Mouse (Mus musculus) stomach, embryonic 15.5 days (tissue): ENCODE measurements at regions not wholly inside any gene's neighbourhood (a gene's known extent, or its start where the extent isn't known, plus 50 kb on each side); places are given as distances from the start of the nearest gene placed in this dataset.

ENCODE experiments used
- ATAC-seq: fragments of 200-750 bp; cut with Nextera tagmentation; 2 replicates; pipeline ENCODE4 v1.8.0; 2017; ENCODE audit warnings: low read depth, moderate number of reproducible peaks, moderate TSS enrichment; ENCODE audit not compliant: insufficient read depth, low FRiP score
- H3K27ac ChIP-seq: fragments of 300-500 bp; sonication (generic); 2 replicates; pipeline ENCODE4 v1.5.1; 2015; ENCODE audit warnings: mild to moderate bottlenecking, inconsistent platforms
- H3K27me3 ChIP-seq: fragments of 300-500 bp; sonication (generic); replicated peaks from 2 replicates; pipeline ENCODE4 v1.6.1; 2015; ENCODE audit warnings: inconsistent platforms
- H3K36me3 ChIP-seq: fragments of 300-500 bp; sonication (generic); 2 replicates; pipeline ENCODE4 v1.6.1; 2015; ENCODE audit warnings: inconsistent platforms
- H3K4me1 ChIP-seq: fragments of 300-500 bp; sonication (generic); 2 replicates; pipeline ENCODE4 v1.6.1; 2015; ENCODE audit warnings: inconsistent platforms
- H3K4me2 ChIP-seq: fragments of 300-500 bp; sonication (generic); 2 replicates; pipeline ENCODE4 v1.6.1; 2015; ENCODE audit warnings: mild to moderate bottlenecking, inconsistent platforms
- H3K4me3 ChIP-seq: fragments of 300-500 bp; sonication (generic); replicated peaks from 2 replicates; pipeline ENCODE4 v1.5.1; 2015; ENCODE audit warnings: inconsistent platforms
- H3K9ac ChIP-seq: fragments of 300-500 bp; sonication (generic); 2 replicates; pipeline ENCODE4 v1.6.1; 2015; ENCODE audit warnings: inconsistent platforms
- H3K9me3 ChIP-seq: fragments of 300-500 bp; sonication (generic); 2 replicates; pipeline ENCODE4 v1.6.1; 2016; ENCODE audit warnings: inconsistent platforms
- WGBS: fragments of 180-500 bp; shearing (Covaris S2); methylation state at CpG from one replicate; pipeline ENCODE4 v1.1.7; 2015; 5-methylcytosine and 5-hydroxymethylcytosine counted together

- 59% methylated on average over 1 of the region's 1 CpGs for WGBS
Observed at GRCm38 (mm10) chr15:25146371-25146770, 267.2 kb downstream of the Basp1 start.

GRCm38 (mm10) chr15:25144228-25144627, 269.3 kb downstream of the Basp1 start:
- Histone ChIP-seq H3K27ac (no peak overlapping the region), H3K9ac (no peak overlapping the region), H3K4me3 (no peak overlapping the region), H3K27me3 (no peaks in the 10 kb centered on the region), H3K4me1 (no peaks in the 10 kb centered on the region), H3K4me2 (no peak overlapping the region), H3K36me3 (no peaks in the 10 kb centered on the region), H3K9me3 (no peaks in the 10 kb centered on the region)
- WGBS = 64% methylated on average over 1 of the region's 1 CpGs
- ATAC-seq = no peak

More at GRCm38 (mm10) chr15:25146371-25146770, 267.2 kb downstream of the Basp1 start:
- Histone ChIP-seq H3K27me3 (no peaks in the 10 kb centered on the region), H3K36me3 (no peaks in the 10 kb centered on the region), H3K4me2 (no peak overlapping the region), H3K9ac (no peak overlapping the region), H3K4me1 (no peaks in the 10 kb centered on the region), H3K4me3 (no peak overlapping the region), H3K27ac (no peak overlapping the region), H3K9me3 (no peaks in the 10 kb centered on the region)
- ATAC-seq = no peak

GRCm38 (mm10) chr15:25140389-25141181, 273.0 kb downstream of the Basp1 start:
- Histone ChIP-seq H3K36me3 (no peaks in the 10 kb centered on the region), H3K4me1 (no peaks in the 10 kb centered on the region), H3K27me3 (no peaks in the 10 kb centered on the region), H3K9ac (no peak overlapping the region), H3K4me2 (no peak overlapping the region), H3K9me3 (no peaks in the 10 kb centered on the region), H3K4me3 (no peak overlapping the region), H3K27ac (no peak overlapping the region)
- ATAC-seq = peak; percentile 31
- 36% methylated on average over 9 of the region's 9 CpGs for WGBS

GRCm38 (mm10) chr15:25137091-25137490, 276.5 kb downstream of the Basp1 start:
- no peak for ATAC-seq
- no peak overlapping the region for H3K27ac ChIP-seq
- no peak overlapping the region for H3K4me2 ChIP-seq
- H3K4me1 ChIP-seq = no peaks in the 10 kb centered on the region
- no peaks in the 10 kb centered on the region for H3K27me3 ChIP-seq
- no peak overlapping the region for H3K9ac ChIP-seq
- H3K4me3 ChIP-seq = no peak overlapping the region
- no peaks in the 10 kb centered on the region for H3K36me3 ChIP-seq
- H3K9me3 ChIP-seq = no peaks in the 10 kb centered on the region
- 31% methylated on average over 3 of the region's 3 CpGs for WGBS

- WGBS = 74% methylated on average over 19 of the region's 19 CpGs
- ATAC-seq = no peak
Observed at GRCm38 (mm10) chr15:25135471-25136262, 277.9 kb downstream of the Basp1 start.

GRCm38 (mm10) chr15:25130096-25130495, 283.5 kb downstream of the Basp1 start:
- Histone ChIP-seq H3K9ac (no peak overlapping the region), H3K4me3 (no peak overlapping the region), H3K4me2 (no peak overlapping the region), H3K27me3 (no peaks in the 10 kb centered on the region), H3K9me3 (no peaks in the 10 kb centered on the region), H3K4me1 (no peaks in the 10 kb centered on the region), H3K36me3 (no peaks in the 10 kb centered on the region), H3K27ac (no peak overlapping the region)
- ATAC-seq = no peak
- 79% methylated on average over 6 of the region's 6 CpGs for WGBS

More at GRCm38 (mm10) chr15:25135471-25136262, 277.9 kb downstream of the Basp1 start:
- Histone ChIP-seq H3K9me3 (no peaks in the 10 kb centered on the region), H3K36me3 (no peaks in the 10 kb centered on the region), H3K4me2 (no peak overlapping the region), H3K27me3 (no peaks in the 10 kb centered on the region), H3K27ac (no peak overlapping the region), H3K4me1 (no peaks in the 10 kb centered on the region), H3K9ac (no peak overlapping the region), H3K4me3 (no peak overlapping the region)

- Histone ChIP-seq H3K4me3 (no peak overlapping the region), H3K36me3 (no peaks in the 10 kb centered on the region), H3K9ac (no peak overlapping the region), H3K27me3 (no peaks in the 10 kb centered on the region), H3K9me3 (no peaks in the 10 kb centered on the region), H3K27ac (no peak overlapping the region), H3K4me1 (no peaks in the 10 kb centered on the region), H3K4me2 (no peak overlapping the region)
- no peak for ATAC-seq
- WGBS = 74% methylated on average over 5 of the region's 5 CpGs
Observed at GRCm38 (mm10) chr15:25129572-25129971, 284.0 kb downstream of the Basp1 start.

- WGBS = 61% methylated on average over 4 of the region's 4 CpGs
Observed at GRCm38 (mm10) chr15:25120441-25120840, 293.1 kb downstream of the Basp1 start.

GRCm38 (mm10) chr15:25117980-25118379, 295.6 kb downstream of the Basp1 start:
- H3K4me2 ChIP-seq = no peak overlapping the region
- no peaks in the 10 kb centered on the region for H3K27me3 ChIP-seq
- no peaks in the 10 kb centered on the region for H3K4me1 ChIP-seq
- no peak overlapping the region for H3K4me3 ChIP-seq
- H3K9ac ChIP-seq = no peak overlapping the region
- H3K9me3 ChIP-seq = no peaks in the 10 kb centered on the region
- WGBS = 39% methylated on average over 3 of the region's 3 CpGs
- H3K27ac ChIP-seq = no peak overlapping the region
- no peak for ATAC-seq
- no peaks in the 10 kb centered on the region for H3K36me3 ChIP-seq

More at GRCm38 (mm10) chr15:25120441-25120840, 293.1 kb downstream of the Basp1 start:
- no peak overlapping the region for H3K4me2 ChIP-seq
- H3K27me3 ChIP-seq = no peaks in the 10 kb centered on the region
- H3K4me3 ChIP-seq = no peak overlapping the region
- H3K9me3 ChIP-seq = no peaks in the 10 kb centered on the region
- H3K4me1 ChIP-seq = no peaks in the 10 kb centered on the region
- H3K27ac ChIP-seq = no peak overlapping the region
- no peaks in the 10 kb centered on the region for H3K36me3 ChIP-seq
- H3K9ac ChIP-seq = no peak overlapping the region
- no peak for ATAC-seq

GRCm38 (mm10) chr15:25102727-25103126, 310.8 kb downstream of the Basp1 start:
- no peaks in the 10 kb centered on the region for H3K36me3 ChIP-seq
- no peaks in the 10 kb centered on the region for H3K4me1 ChIP-seq
- ATAC-seq = no peak
- H3K4me2 ChIP-seq = no peak overlapping the region
- H3K27ac ChIP-seq = no peak overlapping the region
- 67% methylated on average over 5 of the region's 5 CpGs for WGBS
- no peaks in the 10 kb centered on the region for H3K9me3 ChIP-seq
- no peak overlapping the region for H3K4me3 ChIP-seq
- H3K27me3 ChIP-seq = no peaks in the 10 kb centered on the region
- H3K9ac ChIP-seq = no peak overlapping the region

GRCm38 (mm10) chr15:25093758-25094157, 319.8 kb downstream of the Basp1 start:
- H3K9me3 ChIP-seq = no peaks in the 10 kb centered on the region
- no peak overlapping the region for H3K4me3 ChIP-seq
- no peak for ATAC-seq
- H3K36me3 ChIP-seq = no peaks in the 10 kb centered on the region
- H3K4me2 ChIP-seq = no peak overlapping the region
- no peak overlapping the region for H3K9ac ChIP-seq
- H3K27ac ChIP-seq = no peak overlapping the region
- H3K27me3 ChIP-seq = no peaks in the 10 kb centered on the region
- H3K4me1 ChIP-seq = no peaks in the 10 kb centered on the region
- WGBS = 29% methylated on average over 6 of the region's 6 CpGs

GRCm38 (mm10) chr15:25069701-25070100, 343.9 kb downstream of the Basp1 start:
- Histone ChIP-seq H3K27me3 (no peaks in the 10 kb centered on the region), H3K9me3 (no peaks in the 10 kb centered on the region), H3K4me2 (no peak overlapping the region), H3K4me3 (no peak overlapping the region), H3K9ac (no peak overlapping the region), H3K36me3 (no peaks in the 10 kb centered on the region), H3K4me1 (no peaks in the 10 kb centered on the region), H3K27ac (no peak overlapping the region)
- no peak for ATAC-seq
- WGBS = 91% methylated on average over 1 of the region's 1 CpGs
